Mouse (Mus musculus): ENCODE measurements around the gene Rab4b. TPM values are rescaled to one million over a fixed set of nuclear protein-coding genes. Genes with fewer than 3 reads are reported as not detected.

The Rab4b gene
- polyA plus RNA-seq, 2 experiments: 15.9 to 19.1 TPM

GRCm38 (mm10) chr7:27165007-27165655, 13.6 kb downstream of the Rab4b start:
- H3K4me2 ChIP-seq (ENCODE audit: low read depth): peak overlapping the region; percentile 78
- peaks cover 0 to 18% of the 10 kb centered on the region in 2 experiments; a peak in 3 of 4 replicates for H3K4me1 ChIP-seq (replicated peaks; ENCODE audit: control insufficient read depth in 2 of 2, insufficient read depth in 2 of 2, low read length in 1 of 2)
- H3K9ac ChIP-seq (replicated peaks): peak overlapping the region; percentile 74; the same call in 1 of the 2 replicates
- TF ChIP-seq EP300 (IDR thresholded peaks at IDR 0.05; ENCODE audit: low read depth): no peak
- TF ChIP-seq CTCF (IDR thresholded peaks at IDR 0.05; ENCODE audit: low read depth): no peak
- H3K27me3 ChIP-seq (ENCODE audit: control insufficient read depth, insufficient read depth, low read length): no peaks in the 10 kb centered on the region
- DNase-seq (ENCODE audit: low read depth in 3 of 3, low spot score in 3 of 3) (no peak), ATAC-seq (ENCODE audit: insufficient read depth) (no peak)
- peak overlapping the region; percentile 53; the same call in 1 of the 2 replicates for H3K27ac ChIP-seq
- H3K9me3 ChIP-seq (ENCODE audit: control insufficient read depth, low read length): no peaks in the 10 kb centered on the region
- WGBS (ENCODE audit: insufficient replicate concordance): 79% methylated on average over 23 of the region's 23 CpGs
- H3K4me3 ChIP-seq (ENCODE audit: insufficient read depth in 1 of 2, low read depth in 2 of 2, low read length in 2 of 2): peak overlapping the region; percentile 77 to 81; a peak in 3 of 4 replicates
- H3K36me3 ChIP-seq (replicated peaks; ENCODE audit: control insufficient read depth, insufficient read depth, low read depth): no peaks in the 10 kb centered on the region

- H3K4me3 ChIP-seq (ENCODE audit: insufficient read depth in 1 of 2, low read depth in 2 of 2, low read length in 2 of 2): no peak overlapping the region
Measured at GRCm38 (mm10) chr7:27164112-27164947, 14.4 kb downstream of the Rab4b start.

GRCm38 (mm10) chr7:27163450-27163805, 15.3 kb downstream of the Rab4b start:
- Histone ChIP-seq H3K4me2 (ENCODE audit: low read depth) (no peak overlapping the region), H3K9ac (replicated peaks) (no peak overlapping the region), H3K4me1 (replicated peaks; ENCODE audit: control insufficient read depth in 2 of 2, insufficient read depth in 2 of 2, low read length in 1 of 2) (peaks cover 0 to 19% of the 10 kb centered on the region in 2 experiments; a peak in 3 of 4 replicates), H3K4me3 (ENCODE audit: insufficient read depth in 1 of 2, low read depth in 2 of 2, low read length in 2 of 2) (no peak overlapping the region), H3K9me3 (ENCODE audit: control insufficient read depth, low read length) (no peaks in the 10 kb centered on the region), H3K36me3 (replicated peaks; ENCODE audit: control insufficient read depth, insufficient read depth, low read depth) (peaks cover 2% of the 10 kb centered on the region), H3K27ac (no peak overlapping the region), H3K27me3 (ENCODE audit: control insufficient read depth, insufficient read depth, low read length) (no peaks in the 10 kb centered on the region)
- TF ChIP-seq EP300 (IDR thresholded peaks at IDR 0.05; ENCODE audit: low read depth) (no peak), CTCF (IDR thresholded peaks at IDR 0.05; ENCODE audit: low read depth) (no peak)
- ATAC-seq (ENCODE audit: insufficient read depth) (no peak), DNase-seq (ENCODE audit: low read depth in 3 of 3, low spot score in 3 of 3) (no peak)
- 77% methylated on average over 5 of the region's 5 CpGs for WGBS (ENCODE audit: insufficient replicate concordance)

More at GRCm38 (mm10) chr7:27164112-27164947, 14.4 kb downstream of the Rab4b start:
- 84% methylated on average over 33 of the region's 33 CpGs for WGBS (ENCODE audit: insufficient replicate concordance)
- Histone ChIP-seq H3K27ac (no peak overlapping the region), H3K27me3 (ENCODE audit: control insufficient read depth, insufficient read depth, low read length) (no peaks in the 10 kb centered on the region), H3K36me3 (replicated peaks; ENCODE audit: control insufficient read depth, insufficient read depth, low read depth) (no peaks in the 10 kb centered on the region), H3K4me2 (ENCODE audit: low read depth) (peak overlapping the region; percentile 8; the same call in 1 of the 2 replicates), H3K9ac (replicated peaks) (no peak overlapping the region), H3K9me3 (ENCODE audit: control insufficient read depth, low read length) (no peaks in the 10 kb centered on the region), H3K4me1 (replicated peaks; ENCODE audit: control insufficient read depth in 2 of 2, insufficient read depth in 2 of 2, low read length in 1 of 2) (peaks cover 0 to 19% of the 10 kb centered on the region in 2 experiments; a peak in 3 of 4 replicates)
- no peak for DNase-seq (ENCODE audit: low read depth in 3 of 3, low spot score in 3 of 3)
- TF ChIP-seq CTCF (IDR thresholded peaks at IDR 0.05; ENCODE audit: low read depth) (no peak), EP300 (IDR thresholded peaks at IDR 0.05; ENCODE audit: low read depth) (no peak)
- no peak for ATAC-seq (ENCODE audit: insufficient read depth)

GRCm38 (mm10) chr7:27162780-27163449, 15.8 kb downstream of the Rab4b start:
- 68% methylated on average over 5 of the region's 5 CpGs for WGBS (ENCODE audit: insufficient replicate concordance)
- Histone ChIP-seq H3K36me3 (replicated peaks; ENCODE audit: control insufficient read depth, insufficient read depth, low read depth) (peaks cover 4% of the 10 kb centered on the region), H3K9me3 (ENCODE audit: control insufficient read depth, low read length) (no peaks in the 10 kb centered on the region), H3K27me3 (ENCODE audit: control insufficient read depth, insufficient read depth, low read length) (no peaks in the 10 kb centered on the region), H3K4me3 (ENCODE audit: insufficient read depth in 1 of 2, low read depth in 2 of 2, low read length in 2 of 2) (no peak overlapping the region), H3K9ac (replicated peaks) (no peak overlapping the region), H3K4me2 (ENCODE audit: low read depth) (no peak overlapping the region), H3K4me1 (replicated peaks; ENCODE audit: control insufficient read depth in 2 of 2, insufficient read depth in 2 of 2, low read length in 1 of 2) (peaks cover 0 to 16% of the 10 kb centered on the region in 2 experiments; a peak in 3 of 4 replicates), H3K27ac (no peak overlapping the region)
- DNase-seq (ENCODE audit: low read depth in 3 of 3, low spot score in 3 of 3) (no peak), ATAC-seq (ENCODE audit: insufficient read depth) (no peak)
- no peak for TF ChIP-seq CTCF (IDR thresholded peaks at IDR 0.05; ENCODE audit: low read depth)
- TF ChIP-seq EP300 (IDR thresholded peaks at IDR 0.05; ENCODE audit: low read depth): no peak

Data from liver, embryonic 14.5 days (tissue).